Mouse (Mus musculus) spleen, postnatal 10 days (tissue): ENCODE data around the gene 1700001O22Rik.

ENCODE experiments used
- DNase-seq, 2 experiments: peaks; one replicate each; pipeline ENCODE4 v3.0.0; 2021 to 2022; ENCODE audit warnings: low spot score in 2 of 2

1700001O22Rik gene

DNA sequence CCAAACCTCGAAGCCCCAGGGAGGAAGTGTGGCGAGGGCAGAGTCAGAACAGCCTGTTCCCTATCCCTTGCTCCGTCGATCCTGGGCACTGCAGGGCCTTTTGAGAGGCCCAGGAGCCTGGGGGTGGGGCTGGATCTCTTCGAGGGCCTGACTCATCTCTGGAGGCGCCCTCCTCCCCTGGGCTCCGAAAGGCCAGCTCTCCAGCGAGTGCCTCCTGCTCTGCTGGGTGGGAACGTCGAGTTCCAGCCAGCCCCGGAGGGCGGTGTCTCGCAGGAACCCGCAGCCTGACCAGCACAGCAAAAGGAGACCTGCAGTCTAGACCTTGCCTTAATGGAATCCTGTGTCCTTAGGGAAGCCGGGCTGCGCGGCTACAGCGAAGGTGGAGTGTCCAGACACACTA lies 50.2 kb downstream of the 1700001O22Rik start:
- DNase-seq, result no peak

DNA sequence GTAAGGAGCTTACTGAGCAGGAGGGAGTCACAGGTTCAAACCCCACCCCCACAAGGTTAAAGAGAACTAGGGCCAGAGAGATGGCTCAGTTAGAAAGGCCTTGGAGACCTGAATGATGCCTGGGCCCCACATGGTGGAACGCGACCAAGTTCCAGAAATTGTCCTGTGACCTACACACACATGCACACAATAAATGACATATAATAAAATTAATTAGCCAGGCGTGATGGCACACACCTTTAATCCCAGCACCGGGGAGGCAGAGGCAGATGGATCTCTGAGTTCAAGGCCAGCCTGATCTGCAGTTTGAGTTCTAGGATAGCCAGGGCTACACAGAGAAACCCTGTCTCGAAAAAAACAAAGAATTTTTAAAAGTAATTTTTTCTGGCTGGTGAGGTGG lies 51.0 kb downstream of the 1700001O22Rik start:
- DNase-seq, result no peak

DNA sequence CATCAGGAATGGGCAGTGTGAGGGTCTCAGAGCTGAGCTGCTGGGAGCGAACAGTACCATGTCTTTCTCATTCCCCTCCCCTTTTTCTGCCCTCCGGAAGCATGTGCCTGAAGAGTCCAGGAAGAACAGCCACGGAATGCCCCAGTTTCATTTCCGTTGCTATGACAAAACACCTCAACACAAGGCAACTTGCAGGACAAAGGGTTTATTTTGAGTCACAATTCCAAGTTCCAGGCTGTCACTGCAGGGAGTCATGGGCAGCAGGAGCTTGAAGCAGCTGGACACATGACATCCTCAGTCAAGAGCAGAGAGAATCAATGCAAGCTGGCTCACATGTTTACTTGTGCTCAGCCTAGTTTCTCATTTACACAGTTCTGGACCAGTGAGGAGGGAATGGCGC lies 53.4 kb downstream of the 1700001O22Rik start:
- DNase-seq, result no peak

DNA sequence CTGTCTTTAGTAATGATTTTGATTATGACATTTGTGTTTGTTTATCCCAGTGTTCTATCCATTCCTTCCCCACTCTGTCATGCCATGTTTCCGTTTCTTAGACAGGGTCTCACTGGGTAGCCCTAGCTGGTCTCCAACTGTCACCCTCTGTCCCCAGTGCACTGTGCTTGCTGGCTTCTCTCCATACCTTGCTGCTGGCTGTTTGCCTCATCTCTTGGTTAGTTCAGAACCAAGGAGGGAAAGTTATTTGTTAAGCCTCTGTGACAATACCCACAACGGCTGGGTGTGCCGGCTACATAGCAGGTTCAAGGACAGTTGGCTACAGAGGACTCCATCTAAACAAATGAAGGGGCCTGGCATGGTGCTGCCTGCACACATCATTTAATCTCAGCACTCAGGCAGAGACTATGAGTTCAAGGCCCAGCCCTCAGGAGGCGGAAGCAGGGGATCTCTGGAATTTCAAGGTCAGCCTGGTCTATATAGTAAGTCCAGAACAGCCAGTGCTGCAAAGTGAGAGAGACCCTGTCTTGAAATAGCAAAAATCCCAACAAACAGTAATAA lies 55.8 kb downstream of the 1700001O22Rik start:
- DNase-seq, result no peak
